Mouse (Mus musculus) kidney, adult 8-10 months (tissue): Measurements from ENCODE around the gene Pde10a.

Experiments used
- DNase-seq, 2 experiments: peaks; one replicate each; pipeline ENCODE4 v3.0.0; 2022

Gene Pde10a

DNA sequence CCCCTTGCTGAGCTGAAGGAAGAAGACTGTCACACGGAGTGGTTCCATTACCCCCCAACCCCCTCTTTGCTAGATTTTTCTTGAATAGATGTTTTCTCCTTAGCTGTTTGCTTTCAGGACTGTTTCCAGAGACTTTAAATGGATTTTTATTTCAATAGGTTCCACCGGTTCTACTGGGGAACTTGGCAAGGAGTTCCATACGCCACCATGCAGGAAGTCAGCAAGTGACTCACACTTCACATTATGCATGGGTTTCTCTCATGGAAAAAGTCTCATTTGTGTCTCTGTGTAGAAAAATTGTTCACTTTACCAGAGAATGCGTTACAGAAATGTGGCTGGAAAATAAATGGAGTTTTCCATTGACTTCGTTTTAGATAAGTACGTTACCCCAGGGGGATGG is 248.2 kb downstream of the Pde10a start:
- DNase-seq, result no peak

DNA sequence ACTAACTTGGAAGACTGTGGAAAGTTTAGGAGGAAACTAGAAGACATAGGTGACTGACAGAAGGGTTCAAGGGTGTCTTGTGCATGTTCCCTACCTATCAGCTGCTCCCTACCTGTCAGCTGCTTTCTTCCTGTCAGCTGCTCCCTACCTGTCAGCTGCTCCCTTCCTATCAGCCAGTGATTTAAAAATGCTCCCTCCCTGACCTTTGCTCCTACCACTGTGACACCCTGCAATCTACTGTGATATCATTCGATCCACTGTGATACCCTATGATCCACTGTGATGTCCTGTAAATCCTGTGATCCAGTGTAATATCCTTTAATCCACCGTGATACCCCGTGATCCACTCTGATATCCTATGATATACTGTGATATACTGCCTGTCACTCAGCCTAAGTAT is 249.1 kb downstream of the Pde10a start:
- DNase-seq, result no peak

DNA sequence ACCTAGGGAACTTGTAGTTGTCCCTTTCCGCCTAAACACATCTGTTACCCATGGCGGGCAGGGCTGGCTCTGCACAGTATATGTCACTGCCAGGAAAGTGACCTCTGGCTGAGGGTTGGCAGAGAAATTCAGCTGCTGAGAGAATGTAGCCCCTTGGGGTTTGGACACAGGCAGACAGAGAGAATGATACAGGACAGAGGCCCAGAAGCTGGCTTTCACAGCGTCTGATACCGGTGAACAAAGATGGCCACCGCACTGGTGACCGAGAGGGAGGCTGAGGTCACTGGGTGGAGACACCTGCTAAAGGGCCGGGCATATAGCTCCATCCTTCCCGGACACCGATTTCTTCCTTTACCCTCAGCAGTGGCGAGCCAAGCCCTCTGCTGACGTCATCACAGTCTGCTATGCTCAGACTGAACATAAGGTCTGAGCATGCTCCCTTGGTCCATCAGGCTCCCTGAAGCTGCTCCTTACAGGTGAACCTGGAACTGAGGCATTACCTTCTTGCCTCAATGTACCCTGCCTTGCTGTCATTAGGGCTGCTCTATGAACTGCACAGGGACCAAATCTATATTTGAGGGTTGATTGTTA is 250.5 kb downstream of the Pde10a start:
- no peak for DNase-seq

DNA sequence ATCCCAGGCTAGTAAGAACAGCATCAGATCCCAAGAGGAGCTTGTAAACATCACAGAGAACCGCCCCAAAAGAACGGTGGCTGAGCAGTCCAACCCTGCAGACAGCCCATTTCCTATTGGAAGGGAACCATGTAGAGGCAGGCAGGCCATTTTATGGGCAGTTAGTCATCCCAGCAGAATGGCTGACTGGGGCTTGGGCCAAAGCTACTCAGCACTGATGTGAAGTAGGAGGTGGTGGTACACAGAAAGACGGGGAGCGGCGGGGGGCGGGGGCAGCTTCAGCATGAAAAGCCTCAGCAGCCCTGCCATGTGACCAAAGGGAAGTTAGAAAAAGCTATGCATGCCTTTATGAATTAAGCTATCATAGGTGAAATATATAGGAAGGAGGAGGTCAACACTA is 252.5 kb downstream of the Pde10a start:
- no peak for DNase-seq

DNA sequence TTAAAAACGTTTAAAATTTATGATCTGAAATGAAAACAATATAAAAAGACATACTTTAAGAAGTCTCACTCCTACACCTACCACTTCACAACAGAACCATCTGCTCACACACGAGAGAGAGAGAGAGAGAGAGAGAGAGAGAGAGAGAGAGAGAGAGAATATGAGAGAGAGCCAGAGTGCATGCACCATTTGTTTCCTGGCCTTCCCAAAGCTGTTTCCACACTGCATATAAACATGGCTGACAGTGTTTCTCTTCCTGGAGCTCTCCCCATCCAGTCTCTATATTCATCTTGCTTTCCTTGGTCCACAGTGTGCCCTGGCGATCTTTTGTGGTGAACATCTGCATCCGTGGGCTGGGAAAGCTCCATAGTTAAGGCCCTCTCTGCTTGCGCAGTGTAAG is 253.7 kb downstream of the Pde10a start:
- DNase-seq, result no peak

DNA sequence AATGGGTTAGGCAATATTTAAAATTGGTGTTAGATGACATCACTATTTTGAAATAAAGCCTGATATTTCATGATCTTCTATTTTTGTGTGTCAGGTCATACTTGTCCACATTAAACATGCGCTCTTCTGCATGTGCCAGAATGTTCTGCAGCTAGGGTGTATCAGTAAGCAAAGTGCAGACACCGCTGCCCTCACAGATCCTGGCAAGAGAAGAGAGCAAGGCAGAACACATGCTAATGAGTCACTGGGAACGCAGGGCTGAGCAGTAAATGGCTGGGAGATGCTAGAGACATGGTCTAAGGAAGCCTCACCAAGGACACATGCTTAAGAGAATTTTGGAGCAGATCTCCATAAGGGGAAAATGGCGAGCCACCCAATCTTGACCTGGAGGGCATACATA is 255.3 kb downstream of the Pde10a start:
- no peak for DNase-seq

DNA sequence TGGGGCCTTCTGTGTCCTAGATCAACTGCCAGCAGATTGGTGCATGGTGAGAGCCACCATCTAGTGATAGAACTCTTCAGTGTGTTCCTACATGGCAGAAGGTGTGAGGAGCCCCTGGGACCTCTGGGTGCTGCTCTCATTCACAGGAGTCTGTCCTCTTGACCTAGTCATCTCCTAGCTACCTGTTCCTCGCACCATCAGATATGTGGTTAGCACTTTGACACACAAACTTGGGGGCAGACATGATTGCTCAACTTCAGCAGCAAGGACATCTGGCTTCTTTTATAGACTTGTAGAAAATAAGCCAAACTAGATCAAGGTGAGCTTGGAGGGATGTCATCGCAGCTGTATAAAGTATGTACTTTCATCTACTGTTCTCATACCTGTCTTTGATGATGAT is 255.9 kb downstream of the Pde10a start:
- DNase-seq, result no peak

DNA sequence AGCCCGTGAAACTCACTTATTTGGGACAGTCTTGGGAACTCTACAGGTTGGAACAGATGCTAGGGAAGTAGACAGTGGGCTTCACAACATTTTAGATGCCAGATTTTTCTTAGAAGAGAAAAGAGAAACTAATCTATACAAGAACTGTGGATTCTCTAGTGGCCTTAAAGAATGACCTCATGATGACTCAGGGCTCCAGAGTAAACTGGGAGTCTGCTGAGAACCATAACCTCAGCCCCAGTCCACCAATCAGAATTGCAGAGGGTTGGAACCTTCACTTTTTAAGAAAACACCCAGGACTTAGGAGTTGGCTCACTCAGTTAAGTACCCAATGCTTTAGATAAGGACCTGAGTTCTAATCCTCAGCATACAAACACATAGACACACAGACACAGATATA is 256.4 kb downstream of the Pde10a start:
- no peak for DNase-seq

DNA sequence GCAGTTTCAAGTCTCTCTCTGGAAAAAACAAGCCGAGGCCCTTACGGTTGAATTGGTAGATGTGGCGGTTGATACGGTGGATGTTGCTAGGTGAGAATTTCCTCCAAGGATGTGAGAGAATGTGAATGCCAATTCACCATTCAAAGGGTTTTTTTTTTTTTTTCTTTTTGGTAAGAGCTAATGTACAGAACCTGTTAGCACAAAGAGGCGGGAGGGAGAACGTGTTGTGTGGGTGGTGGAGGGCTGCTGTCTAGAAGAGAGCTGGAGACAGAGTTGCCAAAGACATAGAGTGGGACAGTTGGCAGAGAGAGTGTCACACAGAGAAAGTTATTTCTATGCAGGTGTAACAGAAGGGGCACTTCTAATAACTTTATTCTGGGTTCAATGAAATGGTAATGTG is 260.7 kb downstream of the Pde10a start:
- DNase-seq, result no peak

DNA sequence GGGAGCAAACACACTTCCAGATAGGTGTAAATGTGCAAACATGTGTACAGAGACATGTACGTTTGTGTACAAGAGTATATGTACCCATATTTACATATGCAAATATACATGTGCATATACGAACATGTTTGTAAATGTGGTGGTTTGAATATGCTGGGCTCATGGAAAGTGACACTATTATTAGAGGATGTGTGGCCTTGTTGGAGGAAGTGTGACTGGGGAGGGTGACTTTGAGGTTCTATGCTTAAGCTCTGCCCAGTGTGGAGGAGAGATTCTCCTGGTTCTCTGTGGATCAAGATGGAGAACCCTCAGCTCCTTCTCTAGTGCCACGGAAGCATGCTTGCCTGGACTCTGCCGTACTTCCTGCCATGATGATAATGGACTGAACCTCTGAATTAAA is 261.3 kb downstream of the Pde10a start:
- DNase-seq, result no peak

DNA sequence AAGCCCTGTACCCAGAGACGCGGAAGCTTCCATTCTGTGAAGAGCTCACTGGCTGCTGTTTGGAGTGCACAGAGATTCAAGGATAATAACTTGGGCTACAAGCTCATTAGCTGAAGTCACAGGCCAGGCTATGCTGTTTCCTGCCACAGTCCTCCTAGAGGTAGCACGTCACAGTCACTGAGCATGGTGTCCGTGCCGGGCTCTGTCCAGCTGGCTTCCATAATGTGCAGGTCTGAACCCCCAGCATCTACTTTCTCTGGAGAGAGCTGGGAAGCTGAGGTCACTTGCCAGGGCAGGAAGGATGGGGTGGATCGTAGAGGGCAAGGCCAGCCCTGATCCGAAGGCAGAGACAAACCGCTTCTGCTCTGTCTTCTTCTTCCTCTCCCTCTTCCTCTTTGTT is 262.6 kb downstream of the Pde10a start:
- DNase-seq, result no peak

DNA sequence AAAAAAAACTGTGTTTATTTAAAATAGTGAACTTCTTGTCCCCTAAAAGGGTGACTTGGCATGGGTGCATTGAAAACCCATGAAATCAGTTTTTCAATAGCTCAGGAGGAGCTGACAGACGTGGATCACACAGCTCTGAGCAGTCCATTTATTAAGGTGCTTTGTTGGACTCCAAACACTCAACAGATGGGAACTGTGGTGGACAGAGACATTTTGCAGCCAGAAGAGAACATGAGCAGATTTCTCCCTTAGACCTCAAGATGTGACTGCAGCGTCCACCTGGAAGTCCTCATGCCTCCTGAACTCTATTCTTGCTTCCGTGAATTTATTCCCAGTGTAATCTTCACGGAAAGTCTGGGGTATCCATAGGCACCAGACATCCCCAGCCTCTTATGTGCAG is 266.4 kb downstream of the Pde10a start:
- DNase-seq, result no peak

DNA sequence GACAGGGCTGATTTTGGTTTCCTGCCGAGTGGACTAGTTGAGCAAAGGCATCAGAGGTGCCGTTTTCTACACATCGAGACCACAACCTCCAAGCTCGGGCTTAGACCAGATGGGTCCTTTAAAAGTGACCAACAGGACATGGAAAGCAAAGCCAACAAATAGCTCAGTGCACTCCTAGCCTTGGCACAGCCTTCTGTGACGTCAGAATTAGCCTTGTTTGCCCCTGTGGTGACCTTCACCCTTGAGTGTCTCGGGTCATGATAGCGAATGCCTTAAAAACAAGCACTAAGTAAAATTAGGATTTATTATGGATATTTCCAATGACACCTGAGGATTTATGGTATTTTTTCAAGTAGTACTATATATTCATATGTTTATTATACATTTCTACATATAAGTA is 267.4 kb downstream of the Pde10a start:
- DNase-seq, result no peak

DNA sequence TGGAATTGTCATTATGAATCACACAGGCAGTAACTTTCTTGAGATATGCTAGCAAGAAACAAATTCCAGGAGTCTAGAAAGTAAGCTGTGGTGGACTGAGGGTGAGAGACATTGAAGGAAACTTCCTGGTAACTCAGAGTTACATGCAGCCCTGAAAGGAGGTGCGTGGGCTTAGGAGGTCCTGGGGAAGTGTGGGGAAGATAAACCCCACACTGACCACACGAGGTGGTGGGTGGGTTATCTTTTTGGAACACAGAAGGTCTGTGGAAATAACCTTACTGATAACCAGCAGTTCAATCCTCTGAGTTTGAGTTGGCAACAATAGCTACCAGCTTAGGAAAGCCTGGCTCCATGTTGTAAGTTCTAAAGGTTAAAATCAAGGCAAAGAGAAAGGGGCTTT is 272.5 kb downstream of the Pde10a start:
- DNase-seq, result no peak

DNA sequence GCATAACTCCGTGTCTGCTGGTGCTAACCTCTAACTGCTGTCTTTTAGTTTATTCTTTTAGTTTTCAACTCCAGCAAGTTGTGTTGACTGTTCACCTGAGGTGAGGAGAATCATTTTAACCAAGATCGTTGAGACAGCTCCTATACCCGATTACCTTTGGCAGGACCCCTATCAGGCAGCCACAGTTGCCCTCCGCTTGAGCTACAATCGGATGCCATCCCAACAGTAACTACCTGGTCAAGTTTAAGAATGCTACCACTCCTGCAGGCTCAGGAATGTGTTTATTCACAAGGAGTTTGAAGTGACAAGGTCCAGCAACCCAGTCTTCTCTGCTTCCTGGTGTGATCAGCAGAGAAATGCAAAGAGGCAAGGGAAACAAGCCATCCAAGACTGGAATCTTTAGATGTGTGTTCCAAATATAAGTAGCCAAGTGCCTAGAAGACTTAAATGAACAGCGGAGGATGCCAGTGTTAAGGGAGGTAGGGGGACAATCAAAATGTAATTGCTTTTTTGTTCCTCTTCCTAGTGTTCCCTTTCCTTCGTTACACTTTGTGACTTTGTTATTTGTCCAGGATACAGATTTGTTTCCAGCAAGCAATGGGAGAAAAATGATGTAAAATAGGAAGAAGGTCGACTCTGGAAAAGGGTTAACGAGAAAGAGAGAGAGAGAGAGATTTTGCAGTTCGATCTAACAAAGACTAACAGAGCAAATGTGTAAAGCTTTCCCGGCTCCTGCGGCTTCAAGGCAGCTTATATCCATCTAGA is 273.5 kb downstream of the Pde10a start:
- DNase-seq, result no peak

DNA sequence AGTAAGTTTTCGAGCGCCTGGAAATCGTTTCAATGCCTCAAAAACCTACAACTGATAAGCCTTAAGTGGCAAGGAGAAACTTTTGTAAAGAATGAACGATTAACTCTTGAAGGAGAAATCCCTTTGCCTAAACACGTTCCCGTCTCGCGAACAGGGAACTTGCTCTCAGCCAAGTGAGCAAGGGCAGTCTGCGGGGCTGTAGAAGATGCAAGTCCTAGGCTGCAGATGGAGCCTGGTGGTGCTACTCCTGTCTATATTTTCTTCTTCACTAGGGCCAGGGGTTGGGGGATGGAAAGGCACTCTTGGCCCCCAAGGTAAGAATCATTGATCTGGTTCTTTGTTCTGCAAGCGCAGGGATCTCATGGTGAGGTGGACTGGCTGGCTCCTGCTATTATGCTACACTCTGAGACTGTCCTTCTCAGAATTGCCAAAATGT is 274.1 kb downstream of the Pde10a start:
- DNase-seq, result peak in 1 of 2 experiments; percentile 4

DNA sequence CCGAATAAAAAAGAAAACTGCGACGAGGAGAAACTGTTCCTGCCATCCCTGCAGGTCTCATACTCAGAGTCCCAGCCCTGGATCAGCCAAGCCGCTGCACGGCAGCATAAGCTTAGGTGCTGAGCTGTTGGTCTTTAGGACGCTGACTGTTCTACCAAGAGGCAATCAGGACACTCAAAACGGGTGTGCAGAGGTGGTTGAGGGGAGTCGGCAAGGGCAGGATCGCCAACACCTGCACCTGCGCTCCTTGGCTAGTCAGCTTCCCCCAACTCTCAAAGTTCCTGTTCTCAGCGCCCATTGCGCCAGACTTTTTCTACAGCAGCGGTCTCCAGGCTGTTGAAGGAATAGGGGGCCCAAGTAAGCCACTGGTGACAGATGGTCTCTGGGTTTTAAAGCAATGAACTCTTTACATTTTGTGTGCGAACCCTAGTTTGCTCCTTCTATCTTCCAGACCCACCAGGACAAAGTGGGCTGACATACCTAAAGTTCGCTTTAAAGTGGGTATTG is 274.8 kb downstream of the Pde10a start:
- DNase-seq, result no peak

DNA sequence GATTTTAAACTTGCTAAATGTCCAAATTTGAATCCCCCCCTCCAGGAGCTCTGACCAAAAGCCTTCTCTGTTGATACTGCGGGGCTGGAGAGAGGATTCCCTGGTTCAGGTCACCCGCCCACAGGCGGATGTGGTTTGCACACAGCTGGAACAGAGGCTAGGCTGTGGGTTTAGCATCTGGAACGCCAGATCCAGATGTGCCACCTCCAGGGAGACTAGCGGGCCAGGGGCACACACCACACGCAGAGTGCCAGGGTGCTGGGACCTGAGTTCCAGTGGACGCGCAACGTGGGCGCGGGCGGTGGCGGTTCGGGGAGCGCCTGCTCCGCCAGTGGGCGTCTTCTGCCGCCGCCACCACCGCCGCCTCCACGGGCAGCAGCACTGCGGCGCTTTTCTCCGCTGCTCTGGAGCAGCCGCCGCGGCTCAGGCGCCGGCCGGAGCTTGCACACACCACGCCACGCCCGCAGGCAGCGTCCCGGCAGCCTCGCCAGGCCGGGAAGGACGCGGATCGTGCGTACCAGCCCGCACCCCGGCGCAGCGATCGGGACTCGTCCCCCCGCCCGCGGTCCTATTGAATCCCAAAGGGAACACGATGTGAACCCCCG is 275.4 kb downstream of the Pde10a start:
- no peak for DNase-seq

DNA sequence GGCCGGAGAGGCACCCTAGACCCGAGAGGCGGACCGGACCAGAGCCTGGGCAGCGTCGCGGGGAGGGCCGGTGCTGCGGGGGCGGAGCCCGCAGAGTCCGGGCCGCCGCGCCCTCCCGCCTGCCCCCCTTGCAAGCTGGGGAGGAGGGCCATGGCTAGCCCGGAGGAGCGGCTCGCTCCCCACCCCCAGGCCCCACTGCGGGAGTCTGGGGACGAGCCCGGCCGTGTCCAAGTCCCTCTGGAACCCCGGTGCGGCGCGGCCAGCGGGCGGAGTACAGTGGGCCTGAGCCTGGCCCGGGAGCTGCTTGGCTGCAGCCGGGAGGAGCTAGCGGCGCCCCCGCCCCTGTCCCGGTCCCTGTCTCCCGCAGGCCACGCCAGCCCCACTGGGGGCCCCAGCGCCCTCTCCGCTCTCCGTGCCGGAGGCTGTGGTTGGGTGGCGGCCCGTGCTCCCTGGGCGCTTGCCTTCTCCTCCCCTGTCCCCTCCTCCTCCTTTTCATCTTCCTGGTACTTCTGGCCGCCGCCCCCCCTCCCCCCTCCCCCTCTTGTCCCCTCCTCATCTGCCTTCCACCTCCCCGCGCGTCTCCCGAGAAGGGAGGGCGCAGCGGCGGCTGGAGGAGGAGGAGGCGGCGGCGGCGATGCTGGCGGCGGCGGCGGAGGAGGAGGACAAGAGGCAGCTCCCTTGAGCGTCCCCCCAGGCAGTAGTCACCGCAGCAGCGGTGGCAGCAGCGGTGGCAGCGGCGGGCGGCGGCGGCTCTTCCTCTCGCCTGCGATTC is 276.1 kb downstream of the Pde10a start:
- peak; percentile 27 to 51 for DNase-seq

DNA sequence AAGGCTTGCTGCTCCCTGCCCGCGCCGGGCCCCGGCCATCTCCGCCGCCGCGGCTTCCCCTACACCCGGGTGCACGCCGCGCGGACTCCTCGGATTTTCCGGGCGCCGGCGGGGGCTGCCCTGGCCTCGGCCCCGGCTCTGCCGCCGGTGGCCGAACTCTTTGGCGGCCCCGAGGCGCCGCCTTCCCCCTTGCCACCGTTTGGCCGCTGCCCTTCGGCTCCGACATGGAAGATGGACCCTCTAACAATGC is 276.6 kb downstream of the Pde10a start:
- no peak for DNase-seq

DNA sequence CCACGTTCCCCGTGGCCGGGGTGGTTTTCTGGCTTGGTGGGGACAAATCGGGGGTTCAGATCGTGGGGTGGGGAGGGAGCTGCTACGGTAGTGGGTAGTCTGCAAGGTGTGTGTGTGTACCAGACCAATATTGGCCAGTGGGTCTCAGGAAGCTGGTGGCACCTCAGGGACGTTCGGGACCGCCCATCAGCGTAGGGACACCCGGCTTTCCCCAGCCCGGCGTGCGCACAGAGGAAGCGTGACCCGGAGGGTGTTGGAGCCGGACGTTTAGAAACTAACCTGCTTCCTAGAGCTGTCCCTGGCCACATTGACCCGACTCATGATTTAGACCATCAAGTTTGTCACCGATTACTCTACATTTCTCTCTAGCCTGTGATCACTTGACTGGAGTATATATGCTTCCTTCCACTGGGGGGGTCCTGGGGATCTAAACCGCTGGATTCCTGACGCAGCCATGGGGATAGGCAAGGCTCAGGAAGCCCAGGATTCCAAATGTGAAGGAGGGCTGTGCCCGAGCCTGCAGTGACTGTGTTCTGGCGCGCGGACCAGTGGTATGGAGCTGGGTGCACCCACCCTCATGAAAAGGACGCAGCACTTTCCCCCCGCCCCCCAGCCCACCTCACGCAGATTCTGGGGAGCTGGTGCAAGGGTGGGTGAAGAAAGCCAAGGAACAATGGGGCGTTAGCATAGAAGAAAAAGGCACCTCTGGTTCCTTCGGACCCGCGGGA is 277.2 kb downstream of the Pde10a start:
- DNase-seq, result peak in 1 of 2 experiments; percentile 29

DNA sequence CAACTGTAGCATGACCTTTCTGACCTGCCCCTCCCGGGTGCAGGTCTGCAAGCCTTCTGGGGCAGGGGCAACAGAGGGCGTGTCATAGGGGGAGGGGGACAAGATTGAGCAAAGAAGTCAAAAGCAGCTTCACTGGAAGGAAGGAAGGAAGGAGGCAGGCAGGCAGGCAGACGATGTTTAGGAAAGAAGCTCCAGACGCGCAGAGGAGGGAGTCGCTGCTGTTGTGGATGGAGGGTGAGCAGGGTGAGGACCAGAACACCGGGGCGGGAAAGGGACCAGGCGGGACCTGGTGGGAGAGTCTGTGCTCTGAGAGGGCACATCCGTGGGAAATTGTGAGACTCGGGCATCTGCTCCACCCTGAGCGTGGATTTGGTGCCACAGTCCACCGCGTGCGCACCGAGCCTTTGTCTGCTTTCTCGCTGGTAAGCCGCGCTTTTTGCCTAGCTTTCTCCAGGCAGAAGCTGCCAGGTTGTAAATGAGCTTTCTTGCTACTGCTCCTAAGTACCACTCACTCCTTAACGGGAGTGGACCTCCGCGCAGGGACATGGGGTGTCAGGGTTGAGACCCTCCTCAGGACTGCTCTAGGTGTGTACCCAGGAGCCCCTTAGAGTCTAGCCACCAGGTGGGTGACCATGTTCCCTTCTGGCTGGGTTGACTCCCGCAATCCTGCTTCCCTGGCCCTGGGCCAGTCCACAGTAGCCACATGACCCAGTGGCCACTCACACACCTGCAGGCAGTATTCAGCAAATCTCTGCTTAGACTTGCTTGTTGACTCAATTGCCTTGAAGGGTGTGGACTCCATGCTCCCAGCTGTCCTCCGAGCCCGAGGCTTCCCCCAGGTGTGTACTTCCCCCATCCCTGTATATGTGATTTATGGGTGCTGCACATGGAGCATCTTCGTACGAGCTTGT is 278.0 kb downstream of the Pde10a start:
- no peak for DNase-seq
